Mouse (Mus musculus): ENCODE measurements around the gene Tmem256. TPM values are rescaled to one million over a fixed set of nuclear protein-coding genes. Genes with fewer than 3 reads are reported as not detected.

The Tmem256 gene
- 100 to 1,000 TPM; 143 to 214 (median 181) TPM for total RNA-seq (2022)

GRCm38 (mm10) chr11:69837952-69838713 lies at the start of gene Tmem256:
Gene Tmem256 (plus strand): TSS chr11:69838514.
- peak; percentile 94 to 95 for DNase-seq (ENCODE audit: low spot score in 2 of 2)

DNA sequence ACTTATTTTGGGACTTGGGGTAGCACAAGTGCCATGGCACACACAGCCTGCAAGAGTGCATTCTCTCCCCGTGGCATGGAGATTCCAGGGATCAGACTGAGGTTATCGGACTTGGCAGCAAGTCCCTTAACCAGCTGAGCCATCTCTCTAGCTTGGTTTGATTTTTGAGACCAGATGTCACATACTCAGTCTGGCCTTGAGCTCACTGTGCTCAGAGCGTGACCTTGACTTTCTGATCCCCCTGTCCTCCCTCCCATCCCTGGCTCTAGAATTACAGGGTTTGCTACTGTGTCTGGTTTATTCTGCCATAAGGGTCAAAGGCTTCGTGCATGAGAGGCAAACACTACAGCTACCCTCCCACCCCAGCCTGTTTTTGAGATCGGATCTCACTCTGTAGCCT lies 48.9 kb upstream of the Tmem256 start:
- DNase-seq (ENCODE audit: low spot score in 2 of 2) = no peak

GRCm38 (mm10) chr11:69791420-69791819 lies 46.9 kb upstream of the Tmem256 start:
- DNase-seq (ENCODE audit: low spot score in 2 of 2) = no peak

- DNase-seq (ENCODE audit: low spot score in 2 of 2) = no peak
Measured at GRCm38 (mm10) chr11:69793429-69793828, 44.9 kb upstream of the Tmem256 start.

DNA sequence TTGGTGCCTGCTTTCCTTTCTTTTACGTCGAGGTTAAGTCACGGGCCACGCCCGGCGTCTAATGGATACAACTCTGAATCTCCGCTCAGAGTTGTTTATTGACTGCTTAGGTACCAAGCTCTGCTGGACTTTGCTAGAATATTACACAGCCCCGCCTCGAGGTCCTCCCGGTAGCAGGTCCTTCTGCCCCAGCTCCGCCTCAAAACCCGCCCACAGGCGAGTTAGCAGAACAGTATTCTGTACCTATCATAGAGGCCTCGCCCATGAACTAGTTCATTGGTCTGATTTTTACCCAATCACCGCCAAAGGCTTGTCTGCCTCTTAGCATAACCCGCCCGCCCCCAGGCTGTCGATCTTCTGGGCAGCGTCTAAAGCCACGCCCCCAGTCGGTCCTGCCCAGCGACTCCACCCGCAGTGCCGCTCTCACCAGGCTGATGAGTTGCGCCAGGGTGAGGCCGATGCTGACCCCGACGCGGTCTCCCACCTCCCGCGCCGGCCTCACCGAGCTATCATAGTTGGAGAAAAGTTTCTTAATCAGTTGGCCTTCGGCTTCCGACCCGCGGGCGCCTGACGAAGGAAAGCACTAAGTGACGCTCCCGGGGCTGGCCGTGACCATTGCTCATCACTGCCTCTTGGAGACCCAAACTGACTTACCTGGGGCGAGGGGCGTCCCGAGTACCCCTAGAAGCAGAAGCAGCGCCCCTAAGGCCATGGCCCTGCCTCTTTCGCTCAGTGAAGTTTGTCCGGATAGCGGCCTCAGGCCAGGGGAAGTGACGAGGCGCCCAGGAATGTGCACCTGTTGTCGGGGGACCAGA lies 42.9 kb upstream of the Tmem256 start, which contains the start of gene Chrnb1:
Gene Chrnb1 (minus strand): TSS at position 776 of the 815 bp plus-strand sequence.
- DNase-seq (ENCODE audit: low spot score in 2 of 2) = peak; percentile 93 to 95

GRCm38 (mm10) chr11:69795983-69796435 lies 42.3 kb upstream of the Tmem256 start:
- DNase-seq (ENCODE audit: low spot score in 2 of 2) = no peak

DNA sequence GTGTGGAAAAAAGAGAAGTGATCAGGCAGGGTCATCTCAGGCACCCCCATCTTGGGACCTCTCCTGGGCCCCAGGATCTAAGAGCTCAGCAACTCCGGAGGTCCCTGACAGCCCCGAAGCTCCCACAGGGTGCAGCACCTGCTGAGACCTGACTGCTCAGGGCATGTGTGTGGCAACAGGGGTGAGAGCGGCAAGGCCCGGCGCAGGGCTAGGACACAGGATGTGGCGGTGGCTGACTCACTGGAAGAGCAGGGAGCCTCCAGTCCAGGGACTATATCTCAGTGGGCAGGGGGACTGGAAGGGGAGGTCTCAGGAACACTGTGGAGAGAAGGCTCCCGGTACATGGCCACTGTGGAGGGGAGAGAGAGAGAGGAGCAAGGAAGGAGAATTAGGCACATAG lies 40.4 kb upstream of the Tmem256 start:
- DNase-seq (ENCODE audit: low spot score in 2 of 2) = no peak

DNA sequence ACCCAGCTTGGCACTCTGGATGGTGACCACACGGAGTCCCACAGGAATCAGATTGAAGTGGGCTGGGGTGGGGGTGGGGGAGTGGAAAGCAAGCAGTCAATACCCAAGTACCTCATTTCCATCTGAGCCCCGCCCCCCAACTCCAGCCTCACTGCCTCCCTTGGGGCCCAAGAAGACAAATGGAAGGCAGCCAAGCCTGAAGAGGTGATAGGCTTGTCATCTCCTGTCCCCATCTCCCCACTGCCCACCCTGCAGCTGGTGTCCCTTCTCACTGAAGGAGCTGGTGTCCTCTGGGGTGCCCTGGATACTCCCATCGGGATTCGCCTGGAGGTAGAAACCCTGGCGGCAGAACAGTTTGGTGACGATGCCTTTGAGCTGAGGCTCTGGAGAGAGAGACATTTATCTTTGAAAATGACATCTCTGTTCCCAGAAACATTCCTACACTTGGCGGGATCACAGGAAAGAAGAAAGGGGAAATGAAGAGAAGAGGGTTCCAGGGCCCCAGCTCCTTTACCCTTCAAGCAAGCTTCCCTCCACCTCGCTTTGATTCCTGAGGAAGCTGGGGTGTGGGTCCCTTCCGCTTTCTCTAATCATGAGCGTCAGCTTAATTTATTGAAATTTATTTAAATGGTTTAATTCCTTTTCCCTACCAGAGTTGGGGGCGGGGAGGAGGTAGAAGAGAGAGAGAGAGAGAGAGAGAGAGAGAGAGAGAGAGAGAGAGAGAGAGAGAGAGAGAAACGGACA lies 38.7 kb upstream of the Tmem256 start:
- DNase-seq (ENCODE audit: low spot score in 2 of 2) = no peak

DNA sequence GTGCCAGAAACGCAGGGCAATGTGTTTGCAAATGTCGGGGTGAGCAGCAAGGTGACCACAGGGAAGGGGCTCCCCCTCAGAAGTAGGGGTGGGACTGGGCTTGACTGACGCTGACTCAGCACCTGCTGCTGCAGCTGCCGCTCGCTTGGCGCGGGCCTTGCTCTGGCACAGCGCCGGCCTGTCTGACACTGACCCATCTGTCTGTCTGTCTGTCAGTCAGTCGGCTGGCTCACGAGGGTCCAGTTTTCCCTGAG lies 38.2 kb upstream of the Tmem256 start:
- peak in 1 of 2 experiments; percentile 36 for DNase-seq (ENCODE audit: low spot score in 2 of 2)

DNA sequence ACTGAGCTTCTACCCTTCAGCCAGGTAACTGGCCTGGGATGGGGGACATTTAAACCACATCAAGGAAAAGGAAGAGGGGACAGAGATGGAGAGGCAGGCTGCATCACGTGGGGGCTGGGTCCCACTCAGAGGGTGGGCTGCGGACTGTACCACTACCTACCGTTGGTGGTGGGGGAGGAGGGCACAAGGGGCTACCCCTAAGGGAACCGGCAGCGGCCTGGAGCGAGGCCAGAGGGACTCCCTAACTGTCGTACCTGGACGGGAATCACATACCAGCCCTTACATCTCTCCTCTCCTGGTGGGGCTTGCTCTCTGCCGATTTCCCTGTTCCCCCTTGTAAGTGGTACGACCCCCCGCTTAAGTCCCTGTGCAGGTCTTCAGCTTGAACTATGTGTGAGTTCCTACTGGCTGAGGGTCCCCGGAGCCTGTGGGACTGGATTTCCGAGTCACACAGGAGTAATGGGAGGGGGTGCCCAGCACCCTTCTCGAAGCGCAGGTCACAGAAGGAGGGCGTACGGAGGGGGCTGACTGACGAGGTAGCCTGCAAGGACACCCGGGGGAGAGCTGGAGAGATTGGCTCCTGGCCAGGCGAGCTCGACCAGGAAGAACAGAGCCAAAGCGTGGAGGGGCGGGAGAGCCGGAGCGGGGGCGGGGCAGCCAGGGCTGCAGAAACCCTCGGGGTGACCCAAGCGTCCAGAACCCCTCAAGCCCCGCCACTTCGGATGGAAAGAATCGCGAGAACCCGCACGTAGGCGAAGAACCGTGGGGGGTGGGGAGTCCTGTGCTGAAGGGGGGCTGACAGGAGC lies 37.7 kb upstream of the Tmem256 start:
- no peak for DNase-seq (ENCODE audit: low spot score in 2 of 2)

GRCm38 (mm10) chr11:69801379-69801977 lies 36.8 kb upstream of the Tmem256 start, which contains the start of gene Fgf11:
Gene Fgf11 (minus strand): TSS chr11:69801857.
- no peak for DNase-seq (ENCODE audit: low spot score in 2 of 2)

- DNase-seq (ENCODE audit: low spot score in 2 of 2) = peak; percentile 75 to 79
Measured at GRCm38 (mm10) chr11:69802648-69803105, 35.6 kb upstream of the Tmem256 start.

DNA sequence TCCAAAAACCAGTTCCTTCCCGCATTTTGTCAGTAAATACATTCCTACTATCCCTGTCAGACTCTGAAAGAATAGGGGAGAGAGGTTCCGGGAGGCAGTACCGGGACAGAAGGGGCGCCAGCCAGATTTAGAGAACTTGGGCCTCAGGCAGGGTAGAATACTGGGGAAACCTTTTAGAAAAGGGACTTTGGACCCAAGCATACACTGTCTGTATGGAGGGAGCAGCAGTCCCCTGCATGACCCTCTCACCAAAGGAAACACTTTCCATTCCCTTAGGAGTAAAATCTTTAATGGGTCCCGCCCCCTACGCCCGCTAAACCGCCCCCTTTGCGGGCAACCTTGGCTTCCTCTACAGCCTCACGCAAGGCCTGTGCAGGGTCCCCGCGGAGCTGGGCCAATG lies 35.0 kb upstream of the Tmem256 start:
- DNase-seq (ENCODE audit: low spot score in 2 of 2) = no peak

GRCm38 (mm10) chr11:69803786-69804651 lies 34.3 kb upstream of the Tmem256 start:
- DNase-seq (ENCODE audit: low spot score in 2 of 2) = peak; percentile 55 to 64

DNA sequence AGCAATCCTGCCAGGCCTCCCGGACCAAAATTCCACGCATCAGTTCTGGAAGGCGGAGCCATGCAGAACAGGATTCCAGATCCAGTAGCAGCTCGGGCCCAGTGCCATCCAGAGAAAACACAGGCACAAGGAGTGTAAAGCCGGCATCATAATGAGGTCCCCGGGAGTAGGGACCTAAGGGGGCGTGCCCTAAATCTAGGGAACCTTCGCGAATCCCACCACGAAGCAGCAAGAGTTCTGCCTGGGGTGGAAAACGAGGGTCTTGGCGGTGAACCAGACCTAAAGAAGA lies 33.7 kb upstream of the Tmem256 start:
- DNase-seq (ENCODE audit: low spot score in 2 of 2) = no peak

GRCm38 (mm10) chr11:69804972-69805909 lies 33.1 kb upstream of the Tmem256 start, which contains the start of gene Tmem102:
Gene Tmem102 (minus strand): TSS chr11:69805624.
- DNase-seq (ENCODE audit: low spot score in 2 of 2) = no peak

DNA sequence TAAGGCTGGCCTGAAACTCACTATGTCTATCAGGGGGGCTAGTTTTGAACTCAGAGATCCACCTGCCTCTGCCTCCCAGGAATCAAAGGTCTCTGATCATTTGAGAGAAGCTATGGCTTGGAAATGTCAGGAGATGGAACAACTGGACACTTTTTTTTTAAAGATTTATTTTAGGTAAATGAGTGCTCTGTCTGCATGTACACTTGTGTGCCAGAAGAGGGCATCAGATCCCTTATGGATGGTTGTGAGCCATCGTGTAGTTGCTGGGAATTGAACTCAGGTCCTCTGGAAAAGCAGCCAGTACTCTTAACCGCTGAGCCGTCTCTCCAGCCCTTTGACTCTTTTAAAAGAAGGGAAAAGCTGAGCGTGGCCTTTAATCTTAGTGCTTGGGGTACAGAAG lies 31.9 kb upstream of the Tmem256 start:
- no peak for DNase-seq (ENCODE audit: low spot score in 2 of 2)

GRCm38 (mm10) chr11:69807641-69808040 lies 30.7 kb upstream of the Tmem256 start:
- DNase-seq (ENCODE audit: low spot score in 2 of 2) = no peak

GRCm38 (mm10) chr11:69810280-69810679 lies 28.0 kb upstream of the Tmem256 start:
- no peak for DNase-seq (ENCODE audit: low spot score in 2 of 2)
